Mouse (Mus musculus): Measurements from ENCODE around the gene Rsrc2. TPM values are rescaled to one million over a fixed set of nuclear protein-coding genes. Genes with fewer than 3 reads are reported as not detected.

Gene Rsrc2
- total RNA-seq, 1 experiment, result 106 TPM

- Histone ChIP-seq H3K4me3 (ENCODE audit: insufficient read depth in 1 of 2, low read depth in 1 of 2, low read length in 2 of 2, poor library complexity in 1 of 2, severe bottlenecking in 1 of 2) (peak overlapping the region; percentile 80 to 92), H3K27ac (ENCODE audit: insufficient read depth, low read depth, low read length, poor library complexity, severe bottlenecking) (no peak overlapping the region), H3K9me3 (ENCODE audit: control insufficient read depth, insufficient read depth, low read depth, low read length) (no peaks in the 10 kb centered on the region), H3K9ac (ENCODE audit: insufficient read depth, low read depth, low read length, poor library complexity, severe bottlenecking) (peak overlapping the region; percentile 88), H3K36me3 (ENCODE audit: control insufficient read depth, insufficient read depth, low read length, poor library complexity, severe bottlenecking) (no peaks in the 10 kb centered on the region), H3K4me1 (ENCODE audit: control insufficient read depth in 2 of 2, insufficient read depth in 2 of 2, low read length in 2 of 2, poor library complexity in 1 of 2) (no peaks in the 10 kb centered on the region)
- peak; percentile 16 for DNase-seq (ENCODE audit: low read depth, low spot score)
- no peak for TF ChIP-seq ZC3H11A (IDR thresholded peaks at IDR 0.05; ENCODE audit: borderline replicate concordance, low read depth, low read length)
- TF ChIP-seq MAFK (IDR thresholded peaks at IDR 0.05; ENCODE audit: insufficient read depth, low read depth, low read length), result no peak
- no peak for TF ChIP-seq ZNF384 (IDR thresholded peaks at IDR 0.05; ENCODE audit: low read depth, low read length)
- TF ChIP-seq HCFC1 (IDR thresholded peaks at IDR 0.05; ENCODE audit: borderline replicate concordance, insufficient read depth, low read length), result no peak
- no peak for TF ChIP-seq CHD2 (IDR thresholded peaks at IDR 0.05; ENCODE audit: low read depth, low read length)
- in situ Hi-C loops (cut with MboI; ENCODE audit: low sequenced_read_pairs in 2 of 2, unreplicated experiment in 2 of 2), result no loop called here
Measured at GRCm38 (mm10) chr5:123683377-123684220, 65.6 kb downstream of the Rsrc2 start.

- in situ Hi-C loops (cut with MboI; ENCODE audit: low sequenced_read_pairs in 2 of 2, unreplicated experiment in 2 of 2), result no loop called here
- no peak overlapping the region for H3K27ac ChIP-seq (ENCODE audit: insufficient read depth, low read depth, low read length, poor library complexity, severe bottlenecking)
- no peaks in the 10 kb centered on the region for H3K36me3 ChIP-seq (ENCODE audit: control insufficient read depth, insufficient read depth, low read length, poor library complexity, severe bottlenecking)
- H3K9me3 ChIP-seq (ENCODE audit: control insufficient read depth, insufficient read depth, low read depth, low read length), result no peaks in the 10 kb centered on the region
- peak overlapping the region; percentile 80 to 92; a peak in 3 of 4 replicates for H3K4me3 ChIP-seq (ENCODE audit: insufficient read depth in 1 of 2, low read depth in 1 of 2, low read length in 2 of 2, poor library complexity in 1 of 2, severe bottlenecking in 1 of 2)
- no peak for TF ChIP-seq ZNF384 (IDR thresholded peaks at IDR 0.05; ENCODE audit: low read depth, low read length)
- no peak for TF ChIP-seq HCFC1 (IDR thresholded peaks at IDR 0.05; ENCODE audit: borderline replicate concordance, insufficient read depth, low read length)
- no peak for TF ChIP-seq MAFK (IDR thresholded peaks at IDR 0.05; ENCODE audit: insufficient read depth, low read depth, low read length)
- TF ChIP-seq CHD2 (IDR thresholded peaks at IDR 0.05; ENCODE audit: low read depth, low read length), result no peak
- TF ChIP-seq ZC3H11A (IDR thresholded peaks at IDR 0.05; ENCODE audit: borderline replicate concordance, low read depth, low read length), result no peak
- no peaks in the 10 kb centered on the region for H3K4me1 ChIP-seq (ENCODE audit: control insufficient read depth in 2 of 2, insufficient read depth in 2 of 2, low read length in 2 of 2, poor library complexity in 1 of 2)
- H3K9ac ChIP-seq (ENCODE audit: insufficient read depth, low read depth, low read length, poor library complexity, severe bottlenecking), result no peak overlapping the region
- no peak for DNase-seq (ENCODE audit: low read depth, low spot score)
Measured at GRCm38 (mm10) chr5:123683043-123683376, 66.2 kb downstream of the Rsrc2 start.

- no peak for TF ChIP-seq ZC3H11A (IDR thresholded peaks at IDR 0.05; ENCODE audit: borderline replicate concordance, low read depth, low read length)
- TF ChIP-seq MAFK (IDR thresholded peaks at IDR 0.05; ENCODE audit: insufficient read depth, low read depth, low read length), result no peak
- Histone ChIP-seq H3K9me3 (ENCODE audit: control insufficient read depth, insufficient read depth, low read depth, low read length) (no peaks in the 10 kb centered on the region), H3K36me3 (ENCODE audit: control insufficient read depth, insufficient read depth, low read length, poor library complexity, severe bottlenecking) (no peaks in the 10 kb centered on the region), H3K9ac (ENCODE audit: insufficient read depth, low read depth, low read length, poor library complexity, severe bottlenecking) (no peak overlapping the region), H3K4me3 (ENCODE audit: insufficient read depth in 1 of 2, low read depth in 1 of 2, low read length in 2 of 2, poor library complexity in 1 of 2, severe bottlenecking in 1 of 2) (no peak overlapping the region), H3K27ac (ENCODE audit: insufficient read depth, low read depth, low read length, poor library complexity, severe bottlenecking) (no peak overlapping the region), H3K4me1 (ENCODE audit: control insufficient read depth in 2 of 2, insufficient read depth in 2 of 2, low read length in 2 of 2, poor library complexity in 1 of 2) (no peaks in the 10 kb centered on the region)
- DNase-seq (ENCODE audit: low read depth, low spot score), result no peak
- in situ Hi-C loops (cut with MboI; ENCODE audit: low sequenced_read_pairs in 2 of 2, unreplicated experiment in 2 of 2), result no loop called here
Measured at GRCm38 (mm10) chr5:123682372-123682771, 66.8 kb downstream of the Rsrc2 start.

- no peaks in the 10 kb centered on the region for H3K4me1 ChIP-seq (ENCODE audit: control insufficient read depth in 2 of 2, insufficient read depth in 2 of 2, low read length in 2 of 2, poor library complexity in 1 of 2)
- H3K36me3 ChIP-seq (ENCODE audit: control insufficient read depth, insufficient read depth, low read length, poor library complexity, severe bottlenecking), result no peaks in the 10 kb centered on the region
- H3K9me3 ChIP-seq (ENCODE audit: control insufficient read depth, insufficient read depth, low read depth, low read length), result no peaks in the 10 kb centered on the region
- no peak for DNase-seq (ENCODE audit: low read depth, low spot score)
- no peak overlapping the region for H3K9ac ChIP-seq (ENCODE audit: insufficient read depth, low read depth, low read length, poor library complexity, severe bottlenecking)
- TF ChIP-seq ZNF384 (IDR thresholded peaks at IDR 0.05; ENCODE audit: low read depth, low read length), result no peak
- TF ChIP-seq ZC3H11A (IDR thresholded peaks at IDR 0.05; ENCODE audit: borderline replicate concordance, low read depth, low read length), result no peak
- no peak for TF ChIP-seq MAFK (IDR thresholded peaks at IDR 0.05; ENCODE audit: insufficient read depth, low read depth, low read length)
- TF ChIP-seq CHD2 (IDR thresholded peaks at IDR 0.05; ENCODE audit: low read depth, low read length), result no peak
- no peak for TF ChIP-seq HCFC1 (IDR thresholded peaks at IDR 0.05; ENCODE audit: borderline replicate concordance, insufficient read depth, low read length)
- in situ Hi-C loops (cut with MboI; ENCODE audit: low sequenced_read_pairs in 2 of 2, unreplicated experiment in 2 of 2), result no loop called here
- H3K27ac ChIP-seq (ENCODE audit: insufficient read depth, low read depth, low read length, poor library complexity, severe bottlenecking), result no peak overlapping the region
- no peak overlapping the region for H3K4me3 ChIP-seq (ENCODE audit: insufficient read depth in 1 of 2, low read depth in 1 of 2, low read length in 2 of 2, poor library complexity in 1 of 2, severe bottlenecking in 1 of 2)
Measured at GRCm38 (mm10) chr5:123679546-123680263, 69.5 kb downstream of the Rsrc2 start.

All from ES-E14 (cell line).